Mouse (Mus musculus) ES-E14 (cell line): ENCODE measurements at regions not wholly inside any gene's neighbourhood (a gene's known extent, or its start where the extent isn't known, plus 50 kb on each side); places are given as distances from the start of the nearest gene placed in this dataset.
"Not testable (repeated sequence)": the region's sequence is repeated elsewhere in the genome, so short reads cannot be mapped to it uniquely, and the experiment has no call there.

Experiments used
- DNase-seq: peaks from one replicate; pipeline ENCODE4 v3.0.0-alpha.2; 2013; ENCODE audit warnings: low read depth, low spot score
- H3K27ac ChIP-seq: 2 replicates; pipeline ENCODE4 v1.5.1; 2012; ENCODE audit warnings: low read depth, mild to moderate bottlenecking, low read length, moderate library complexity, mixed read lengths; ENCODE audit not compliant: poor library complexity, insufficient read depth, severe bottlenecking
- H3K36me3 ChIP-seq: 2 replicates; pipeline ENCODE4 v1.6.1; 2012; ENCODE audit warnings: mild to moderate bottlenecking, low read length, moderate library complexity, mixed read lengths; ENCODE audit not compliant: control insufficient read depth, poor library complexity, insufficient read depth, severe bottlenecking
- H3K4me1 ChIP-seq, 2 experiments: fragments of 150-350 bp in 1 of 2; sonication (generic) in 1 of 2; 2 replicates each; pipeline ENCODE4 v1.6.1; 2012; ENCODE audit warnings: low read length in 2 of 2, mild to moderate bottlenecking in 1 of 2, mixed read lengths in 1 of 2; ENCODE audit not compliant: control insufficient read depth in 2 of 2, insufficient read depth in 2 of 2, poor library complexity in 1 of 2
- H3K4me3 ChIP-seq, 2 experiments: fragments of 150-350 bp in 1 of 2; sonication (generic) in 1 of 2; 2 replicates each; pipeline ENCODE4 v1.5.1; 2012; ENCODE audit warnings: low read length in 2 of 2, low read depth in 1 of 2, mild to moderate bottlenecking in 1 of 2, mixed read lengths in 1 of 2; ENCODE audit not compliant: insufficient read depth in 1 of 2, poor library complexity in 1 of 2, severe bottlenecking in 1 of 2
- H3K9ac ChIP-seq: 2 replicates; pipeline ENCODE4 v1.6.1; 2012; ENCODE audit warnings: low read depth, mild to moderate bottlenecking, low read length, mixed read lengths; ENCODE audit not compliant: poor library complexity, insufficient read depth, severe bottlenecking
- H3K9me3 ChIP-seq: fragments of 150-350 bp; sonication (generic); 2 replicates; pipeline ENCODE4 v1.6.1; 2012; ENCODE audit warnings: low read depth, mild to moderate bottlenecking, low read length; ENCODE audit not compliant: control insufficient read depth, insufficient read depth
- CHD2 ChIP-seq: IDR thresholded peaks from 2 replicates; pipeline ENCODE4 v1.6.1; 2014; ENCODE audit warnings: mild to moderate bottlenecking, low read depth, low read length, inconsistent platforms
- HCFC1 ChIP-seq: IDR thresholded peaks from 2 replicates; pipeline ENCODE4 v1.6.1; 2012; ENCODE audit warnings: low read length, inconsistent platforms, borderline replicate concordance; ENCODE audit not compliant: insufficient read depth
- MAFK ChIP-seq: IDR thresholded peaks from 2 replicates; pipeline ENCODE4 v1.6.1; 2014; ENCODE audit warnings: mild to moderate bottlenecking, low read depth, low read length, inconsistent platforms; ENCODE audit not compliant: insufficient read depth
- ZC3H11A ChIP-seq: IDR thresholded peaks from 2 replicates; pipeline ENCODE4 v1.6.1; 2012; ENCODE audit warnings: low read depth, mild to moderate bottlenecking, inconsistent platforms, low read length, borderline replicate concordance
- ZNF384 ChIP-seq: IDR thresholded peaks from 2 replicates; pipeline ENCODE4 v1.6.1; 2012; ENCODE audit warnings: low read depth, low read length, inconsistent platforms
- in situ Hi-C, 2 experiments: fragments of 600-800 bp; cut with MboI; formaldehyde crosslinking; loops; one replicate each; pipeline ENCODE4 v1.15.1; 2025; ENCODE audit warnings: low sequenced_read_pairs in 2 of 2, inconsistent platforms in 1 of 2; ENCODE audit not compliant: unreplicated experiment in 2 of 2

DNA sequence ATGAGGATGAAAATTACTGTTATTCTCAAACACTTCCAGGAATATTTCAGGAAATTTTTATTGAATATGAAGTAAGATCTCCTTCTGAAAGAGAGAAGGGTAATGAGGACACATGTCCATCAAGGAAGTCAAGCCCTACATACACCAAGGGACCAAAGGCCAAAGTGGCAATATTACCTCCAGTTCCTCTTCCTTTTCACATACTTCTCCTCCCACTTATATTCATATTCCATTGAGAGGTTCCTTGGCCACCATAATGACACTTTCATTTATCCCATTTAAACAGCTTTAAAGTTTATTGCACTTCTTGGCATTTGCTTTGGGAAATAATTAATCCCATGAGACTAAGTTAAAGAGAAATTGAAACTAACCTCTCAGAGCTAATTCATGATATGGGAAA, 70.9 kb downstream of the Ccdc71l start:
- Histone ChIP-seq H3K4me1 (no peaks in the 10 kb centered on the region), H3K9me3 (no peaks in the 10 kb centered on the region), H3K9ac (no peak overlapping the region), H3K4me3 (no peak overlapping the region), H3K27ac (no peak overlapping the region), H3K36me3 (no peaks in the 10 kb centered on the region)
- TF ChIP-seq HCFC1 (no peak), ZC3H11A (no peak), ZNF384 (no peak), MAFK (no peak), CHD2 (no peak)
- in situ Hi-C loops = no loop called here
- DNase-seq = no peak

DNA sequence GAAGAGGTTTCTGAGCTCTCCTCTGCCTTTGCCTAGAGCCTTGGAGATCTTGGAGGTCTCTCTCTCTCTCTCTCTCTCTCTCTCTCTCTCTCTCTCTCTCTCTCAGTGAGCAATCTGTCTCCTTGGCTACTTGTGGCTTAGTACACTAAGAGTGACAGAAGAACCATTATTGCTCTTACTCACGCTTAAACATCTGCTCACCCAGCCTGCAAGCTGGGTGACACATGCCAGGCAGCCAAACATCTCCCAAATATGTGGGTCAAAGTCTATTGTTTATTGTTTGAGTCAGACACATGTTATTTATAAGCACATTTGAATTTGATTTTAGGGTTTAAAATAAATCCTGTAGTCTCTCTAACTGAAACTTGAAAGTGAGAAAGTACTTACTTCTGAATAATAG, 72.7 kb downstream of the Ccdc71l start:
- Histone ChIP-seq H3K9ac (no peak overlapping the region), H3K9me3 (no peaks in the 10 kb centered on the region), H3K4me3 (no peak overlapping the region), H3K27ac (no peak overlapping the region), H3K4me1 (no peaks in the 10 kb centered on the region), H3K36me3 (no peaks in the 10 kb centered on the region)
- no peak for TF ChIP-seq MAFK
- no peak for TF ChIP-seq HCFC1
- TF ChIP-seq ZNF384 = no peak
- no peak for TF ChIP-seq ZC3H11A
- TF ChIP-seq CHD2 = no peak
- in situ Hi-C loops = no loop called here
- DNase-seq = no peak

DNA sequence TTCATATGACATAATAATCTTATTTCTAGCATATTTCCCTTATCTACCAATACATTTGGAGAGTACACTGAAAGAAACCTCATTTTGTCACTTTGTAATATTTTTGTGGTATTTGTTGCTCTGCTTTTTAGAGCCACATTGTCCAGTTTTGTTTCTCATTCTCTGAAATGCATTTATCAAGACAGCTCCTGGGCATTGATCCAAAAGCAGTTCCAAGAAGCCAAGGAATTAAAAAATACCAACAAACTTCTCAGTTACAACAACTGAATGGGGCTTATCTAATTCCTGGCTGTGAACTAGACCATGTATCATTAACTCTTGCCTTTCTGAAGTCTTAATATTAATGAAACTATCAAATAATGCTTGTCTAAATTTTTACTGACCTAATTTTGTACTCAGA, 76.3 kb downstream of the Ccdc71l start:
- DNase-seq = no peak
- H3K9ac ChIP-seq = no peak overlapping the region
- H3K4me3 ChIP-seq = no peak overlapping the region
- H3K9me3 ChIP-seq = no peaks in the 10 kb centered on the region
- TF ChIP-seq ZNF384 = no peak
- TF ChIP-seq MAFK = no peak
- no peak for TF ChIP-seq CHD2
- no peak for TF ChIP-seq HCFC1
- TF ChIP-seq ZC3H11A = no peak
- no peaks in the 10 kb centered on the region for H3K36me3 ChIP-seq
- no peaks in the 10 kb centered on the region for H3K4me1 ChIP-seq
- H3K27ac ChIP-seq = no peak overlapping the region
- in situ Hi-C loops = no loop called here

- DNase-seq, in situ Hi-C loops, H3K27ac ChIP-seq: not testable (repeated sequence)
These were observed 76.7 kb downstream of the Ccdc71l start for GRCm38 (mm10) chr12:32455231-32455630.

GRCm38 (mm10) chr12:32455913-32456312, 77.4 kb downstream of the Ccdc71l start:
- Histone ChIP-seq H3K27ac (no peak overlapping the region), H3K9ac (no peak overlapping the region), H3K4me1 (no peaks in the 10 kb centered on the region), H3K4me3 (no peak overlapping the region), H3K9me3 (no peaks in the 10 kb centered on the region), H3K36me3 (no peaks in the 10 kb centered on the region)
- in situ Hi-C loops = no loop called here
- no peak for DNase-seq
- TF ChIP-seq MAFK (no peak), CHD2 (no peak), HCFC1 (no peak), ZC3H11A (no peak), ZNF384 (no peak)

More at GRCm38 (mm10) chr12:32455231-32455630, 76.7 kb downstream of the Ccdc71l start:
- H3K9me3 ChIP-seq, H3K4me3 ChIP-seq, H3K36me3 ChIP-seq, H3K9ac ChIP-seq, H3K4me1 ChIP-seq: not testable (repeated sequence)
